Mouse (Mus musculus): ENCODE data around the gene Dexi.

- TF ChIP-seq CTCF (IDR thresholded peaks at IDR 0.05; ENCODE audit: insufficient read depth, low read depth, low read length) (no peak), POLR2A (IDR thresholded peaks at IDR 0.05; ENCODE audit: insufficient read depth, low read depth, low read length) (no peak)
Measured at GRCm38 (mm10) chr16:10549600-10549999, 6.7 kb upstream of the Dexi start.

Measured in olfactory bulb, adult 2 months (tissue).